Mouse (Mus musculus) G1E-ER4 (cell line): ENCODE measurements around the gene Hoxa6. TPM values are rescaled to one million over a fixed set of nuclear protein-coding genes. Genes with fewer than 3 reads are reported as not detected.

Experiments
- GATA1 ChIP-seq: IDR thresholded peaks from one replicate; pipeline ENCODE4 v1.8.0; 2012; ENCODE audit warnings: low read length, inconsistent platforms
- polyA plus RNA-seq: library from polyadenylated mRNA; stranded (reverse); fragments of >175 nt; gene quantifications from 2 replicates; pipeline ENCODE4 v1.2.3, GENCODE M21; 2012

The Hoxa6 gene
- polyA plus RNA-seq, 1 experiment: not detected

DNA sequence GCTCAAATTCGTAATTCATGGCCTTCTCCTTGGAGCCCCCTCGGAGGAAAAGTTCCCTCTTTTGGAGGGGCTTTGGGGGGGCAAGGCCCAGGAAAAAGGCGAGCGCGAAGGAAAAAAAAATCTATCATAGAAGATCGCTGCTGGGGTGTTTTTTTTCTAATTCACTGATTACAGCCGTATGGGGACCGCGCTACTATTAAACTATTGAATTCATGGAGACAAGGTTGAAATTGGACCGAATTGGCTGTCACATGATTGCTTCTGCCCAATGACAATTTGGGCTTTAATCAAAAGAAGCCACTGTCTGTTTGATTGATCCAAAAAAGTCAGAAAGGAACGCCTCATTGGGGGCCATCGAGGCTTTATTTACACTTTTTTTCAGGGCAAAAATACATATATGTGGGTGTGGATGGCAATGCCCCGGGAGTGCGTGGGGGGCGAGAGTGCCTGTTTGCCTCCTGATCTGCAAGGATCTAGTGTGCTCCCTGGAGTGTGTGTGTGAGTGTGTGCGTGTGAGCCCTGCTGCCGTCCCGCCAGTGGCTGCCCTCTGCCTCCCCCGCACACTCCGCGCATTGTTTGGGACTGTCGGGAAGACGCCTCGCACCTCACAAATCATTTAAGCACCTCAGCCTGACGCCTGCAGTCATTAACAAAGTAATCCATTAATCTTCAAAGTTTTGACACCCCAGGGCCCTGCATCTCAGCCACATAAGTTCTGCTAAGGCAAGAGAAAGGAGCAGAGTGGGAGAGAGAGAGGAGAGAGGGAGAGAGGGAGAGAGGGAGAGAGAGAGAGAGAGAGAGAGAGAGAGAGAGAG, 43.7 kb downstream of the Hoxa6 start, which contains the start of gene Hoxa2:
TSS of gene Hoxa2 (minus strand) at position 206 of the 815 bp plus-strand sequence.
- no peak for TF ChIP-seq GATA1

GRCm38 (mm10) chr6:52164051-52164625, 44.4 kb downstream of the Hoxa6 start:
- no peak for TF ChIP-seq GATA1

- TF ChIP-seq GATA1: no peak
Observed at GRCm38 (mm10) chr6:52163366-52164031, 45.0 kb downstream of the Hoxa6 start.

GRCm38 (mm10) chr6:52162611-52163365, 45.7 kb downstream of the Hoxa6 start:
- TF ChIP-seq GATA1: no peak

DNA sequence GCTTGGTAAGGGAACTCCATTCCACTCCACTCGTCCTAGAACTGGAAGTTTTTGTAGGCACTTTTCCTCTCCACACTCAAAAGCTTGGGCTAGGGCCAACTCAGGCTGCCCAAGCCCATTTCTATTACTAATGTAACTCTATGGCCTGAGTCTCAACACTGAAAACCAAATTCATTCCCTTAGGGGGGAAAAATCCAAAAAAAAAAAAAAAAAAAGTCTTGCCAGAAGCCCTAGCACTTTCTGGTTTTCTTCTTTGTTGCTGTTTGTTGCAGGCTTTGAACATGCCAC, 46.5 kb downstream of the Hoxa6 start:
- no peak for TF ChIP-seq GATA1

DNA sequence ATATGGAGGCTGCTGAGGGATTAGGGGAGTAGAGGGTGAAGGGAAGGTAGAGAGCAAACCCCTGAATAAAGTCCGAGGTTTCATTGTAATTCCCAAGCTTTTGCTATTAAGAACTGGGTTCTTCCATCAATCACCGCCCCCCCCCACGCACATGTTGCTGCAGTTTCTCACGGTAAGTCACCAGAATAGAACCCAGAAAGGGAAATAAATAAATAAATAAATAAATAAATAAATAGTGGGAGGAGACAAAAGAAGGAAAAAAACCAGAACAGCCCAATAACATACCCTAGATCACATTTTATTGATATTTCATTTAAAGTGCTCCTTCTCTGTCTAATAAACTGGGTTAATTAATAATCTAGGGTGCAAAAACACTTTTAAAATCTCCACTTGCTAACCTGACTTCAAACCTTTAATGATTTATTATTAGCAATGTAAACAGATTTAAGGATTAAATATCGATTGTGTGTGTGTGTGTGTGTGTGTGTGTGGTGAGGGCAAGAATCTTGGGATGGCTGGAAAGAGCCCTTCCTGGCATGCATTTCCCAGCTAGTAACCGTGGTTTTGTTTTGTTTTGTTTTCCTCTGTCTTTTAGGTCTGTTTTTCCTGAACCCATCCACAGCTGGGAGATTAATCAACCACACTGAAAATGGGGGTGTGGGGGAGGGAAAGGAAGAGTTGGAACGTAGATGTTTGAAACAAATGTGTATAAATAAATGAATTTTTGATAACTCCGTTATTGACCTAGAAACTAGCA, 47.0 kb downstream of the Hoxa6 start:
- no peak for TF ChIP-seq GATA1

GRCm38 (mm10) chr6:52160511-52161335, 47.8 kb downstream of the Hoxa6 start:
- no peak for TF ChIP-seq GATA1

- TF ChIP-seq GATA1: no peak
Observed at GRCm38 (mm10) chr6:52159979-52160378, 48.5 kb downstream of the Hoxa6 start.

- TF ChIP-seq GATA1: no peak
Observed at GRCm38 (mm10) chr6:52159164-52159761, 49.3 kb downstream of the Hoxa6 start.

DNA sequence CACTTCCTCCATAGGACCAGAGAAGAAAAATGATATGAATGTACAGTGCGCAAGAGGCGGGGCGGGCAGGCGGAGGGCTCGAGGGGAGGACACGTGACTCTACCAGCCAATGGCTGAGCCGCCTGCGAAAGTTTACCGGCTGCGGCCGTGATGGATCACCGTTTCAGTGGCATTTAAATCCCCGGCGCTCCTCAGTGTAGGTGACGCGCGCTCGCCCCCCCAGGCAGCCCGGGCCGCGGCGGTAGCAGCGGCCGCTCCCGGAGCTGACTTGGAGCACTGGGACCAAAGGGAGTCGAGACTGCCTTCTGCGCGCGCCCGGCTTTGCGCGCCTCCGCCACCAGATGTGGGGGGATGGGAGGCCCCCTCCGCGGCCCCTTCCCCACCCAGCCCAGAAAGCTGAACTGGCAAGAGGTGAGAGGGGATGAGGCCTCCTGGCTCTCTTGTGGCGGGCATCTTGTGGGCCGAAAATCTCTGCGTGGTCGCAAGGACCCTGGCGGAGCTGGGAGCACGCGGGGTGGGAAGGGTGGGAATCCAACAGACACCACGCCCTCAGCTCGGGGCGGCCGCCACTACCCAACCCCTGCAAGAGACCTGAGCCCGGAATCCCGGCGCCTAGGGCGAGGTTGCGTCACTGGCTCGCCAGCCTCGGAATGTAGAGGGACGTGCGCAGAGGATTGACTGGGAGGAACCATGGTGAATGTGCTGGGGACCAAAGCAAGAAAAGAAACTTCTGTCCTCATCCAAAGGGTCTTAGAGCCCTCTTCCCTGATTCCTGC, 50.1 kb downstream of the Hoxa6 start, which contains the start of gene Hoxa1:
TSS of gene Hoxa1 (minus strand) at position 42 of the 776 bp plus-strand sequence.
- no peak for TF ChIP-seq GATA1

DNA sequence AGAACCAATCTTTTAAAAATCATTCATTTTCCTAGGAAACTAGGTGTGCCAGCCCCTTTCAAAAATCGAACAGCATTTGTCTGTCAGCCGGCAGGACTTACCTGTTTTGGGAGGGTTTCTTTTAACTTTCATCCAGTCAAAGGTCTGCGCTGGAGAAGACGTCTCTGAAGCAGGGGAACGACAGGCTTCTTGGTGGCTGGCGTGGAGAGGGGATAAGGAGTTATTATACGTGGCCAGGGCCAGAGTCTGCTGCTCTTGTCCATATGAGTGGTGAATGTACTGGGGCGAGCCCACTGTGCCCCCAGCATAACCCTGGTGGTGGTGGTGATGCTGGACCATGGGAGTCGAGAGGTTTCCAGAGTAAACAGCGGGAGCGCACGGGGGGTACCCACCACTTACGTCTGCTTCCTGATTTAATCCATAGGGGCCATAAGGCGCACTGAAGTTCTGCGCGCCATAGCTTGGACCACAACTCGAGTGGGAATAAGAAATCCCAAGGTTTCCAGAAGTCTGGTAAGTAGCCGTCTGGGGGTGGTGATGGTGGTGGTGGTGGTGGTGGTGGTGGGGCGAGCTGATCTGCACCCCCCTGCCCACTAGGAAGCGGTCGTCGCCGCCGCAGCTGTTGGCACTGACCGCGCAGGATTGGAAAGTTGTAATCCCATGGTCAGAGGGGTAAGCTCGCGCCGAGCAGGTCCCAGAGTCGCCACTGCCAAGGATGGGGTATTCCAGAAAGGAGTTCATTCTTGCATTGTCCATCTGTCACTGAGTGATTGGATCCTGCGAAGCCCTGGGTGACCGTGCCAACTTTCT, 50.9 kb downstream of the Hoxa6 start:
- no peak for TF ChIP-seq GATA1

- TF ChIP-seq GATA1: no peak
Observed at GRCm38 (mm10) chr6:52156551-52157200, 51.8 kb downstream of the Hoxa6 start.

Other genes starting within 250 kb of the Hoxa6 start
- gene Skap2, start 196.2 kb downstream of the Hoxa6 start, polyA plus RNA-seq: 2.6 and 2.9 TPM in 2 replicates
- gene Hoxa1, start 50.4 kb downstream of the Hoxa6 start, polyA plus RNA-seq: not detected in 2 replicates
- not detected in 2 replicates for gene Hoxa2, start 43.9 kb downstream of the Hoxa6 start, polyA plus RNA-seq
- gene 5730596B20Rik, start 31.2 kb downstream of the Hoxa6 start, polyA plus RNA-seq: not detected in 2 replicates
- gene Hoxa4, start 17.0 kb downstream of the Hoxa6 start, polyA plus RNA-seq: not detected in 2 replicates
- not detected in 2 replicates for gene Hoxa5, start 4.1 kb downstream of the Hoxa6 start, polyA plus RNA-seq
- gene Hoxa3, start 4.6 kb upstream of the Hoxa6 start, polyA plus RNA-seq: not detected in 2 replicates
- gene Gm28308, start 4.6 kb upstream of the Hoxa6 start, polyA plus RNA-seq: not detected in 2 replicates
- not detected in 2 replicates for gene Hoxa7, start 13.1 kb upstream of the Hoxa6 start, polyA plus RNA-seq
- gene Hoxa9, start 22.4 kb upstream of the Hoxa6 start, polyA plus RNA-seq: not detected in 2 replicates
- gene Hoxa10, start 32.1 kb upstream of the Hoxa6 start, polyA plus RNA-seq: not detected in 2 replicates
- not detected in 2 replicates for gene Hoxa11, start 37.1 kb upstream of the Hoxa6 start, polyA plus RNA-seq
- not detected in 2 replicates for gene Hoxa13, start 52.2 kb upstream of the Hoxa6 start, polyA plus RNA-seq
- gene Evx1, start 104.8 kb upstream of the Hoxa6 start, polyA plus RNA-seq: not detected in 2 replicates